Mouse (Mus musculus): ENCODE data around the gene Pard6b. TPM values are rescaled to one million over a fixed set of nuclear protein-coding genes. Genes with fewer than 3 reads are reported as not detected.
"Not testable (repeated sequence)": the region's sequence is repeated elsewhere in the genome, so short reads cannot be mapped to it uniquely, and the experiment has no call there.

Gene Pard6b
- polyA plus RNA-seq, 1 experiment: not detected

DNA sequence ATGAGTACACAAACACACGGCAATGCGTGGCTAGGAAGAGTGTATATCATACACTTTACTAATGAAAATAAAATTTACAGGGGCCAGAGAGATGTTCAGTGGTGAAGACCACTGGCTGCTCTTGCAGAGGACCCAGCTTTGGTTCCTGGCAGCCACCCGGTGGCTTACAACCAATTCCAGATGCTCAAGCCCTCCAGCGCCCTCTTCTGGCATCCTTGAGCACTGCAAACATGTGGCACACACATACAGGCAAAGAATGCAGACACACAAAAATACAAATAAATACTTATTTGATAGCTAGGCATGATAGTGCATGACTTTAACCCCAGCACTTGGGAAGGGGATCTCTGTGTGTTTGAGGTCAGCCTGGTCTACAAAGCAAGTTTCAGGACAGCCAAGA is 34.3 kb upstream of the Pard6b start:
- TF ChIP-seq CTCF (IDR thresholded peaks at IDR 0.05; ENCODE audit: low read depth, low read length) (no peak), POLR2A (IDR thresholded peaks at IDR 0.05; ENCODE audit: borderline replicate concordance, low read depth, low read length) (no peak)

GRCm38 (mm10) chr2:168049002-168049635 is 31.7 kb upstream of the Pard6b start:
- Histone ChIP-seq H3K27ac (ENCODE audit: insufficient read depth, low read depth, low read length) (no peak overlapping the region), H3K4me1 (ENCODE audit: control insufficient read depth, insufficient read depth, low read length) (no peaks in the 10 kb centered on the region), H3K4me3 (ENCODE audit: insufficient read depth, low read length) (no peak overlapping the region)
- TF ChIP-seq CTCF (IDR thresholded peaks at IDR 0.05; ENCODE audit: low read depth, low read length) (no peak), POLR2A (IDR thresholded peaks at IDR 0.05; ENCODE audit: borderline replicate concordance, low read depth, low read length) (no peak)

More for the DNA sequence above, 34.3 kb upstream of the Pard6b start:
- Histone ChIP-seq H3K4me3 (ENCODE audit: insufficient read depth, low read length) (no peak overlapping the region), H3K27ac (ENCODE audit: insufficient read depth, low read depth, low read length) (no peak overlapping the region), H3K4me1 (ENCODE audit: control insufficient read depth, insufficient read depth, low read length) (no peaks in the 10 kb centered on the region)

- TF ChIP-seq CTCF (IDR thresholded peaks at IDR 0.05; ENCODE audit: low read depth, low read length): no peak
- no peak for TF ChIP-seq POLR2A (IDR thresholded peaks at IDR 0.05; ENCODE audit: borderline replicate concordance, low read depth, low read length)
- H3K4me3 ChIP-seq (ENCODE audit: insufficient read depth, low read length): peak overlapping the region; percentile 16
These were observed 30.5 kb upstream of the Pard6b start for GRCm38 (mm10) chr2:168050000-168050942.

GRCm38 (mm10) chr2:168052156-168052555 is 28.6 kb upstream of the Pard6b start:
- TF ChIP-seq CTCF (IDR thresholded peaks at IDR 0.05; ENCODE audit: low read depth, low read length): no peak
- TF ChIP-seq POLR2A (IDR thresholded peaks at IDR 0.05; ENCODE audit: borderline replicate concordance, low read depth, low read length): no peak
- no peaks in the 10 kb centered on the region for H3K4me1 ChIP-seq (ENCODE audit: control insufficient read depth, insufficient read depth, low read length)
- H3K27ac ChIP-seq (ENCODE audit: insufficient read depth, low read depth, low read length): no peak overlapping the region
- H3K4me3 ChIP-seq (ENCODE audit: insufficient read depth, low read length): no peak overlapping the region

More at GRCm38 (mm10) chr2:168050000-168050942, 30.5 kb upstream of the Pard6b start:
- no peaks in the 10 kb centered on the region for H3K4me1 ChIP-seq (ENCODE audit: control insufficient read depth, insufficient read depth, low read length)
- H3K27ac ChIP-seq (ENCODE audit: insufficient read depth, low read depth, low read length): no peak overlapping the region

- Histone ChIP-seq H3K4me1 (ENCODE audit: control insufficient read depth, insufficient read depth, low read length) (no peaks in the 10 kb centered on the region), H3K4me3 (ENCODE audit: insufficient read depth, low read length) (no peak overlapping the region), H3K27ac (ENCODE audit: insufficient read depth, low read depth, low read length) (no peak overlapping the region)
- TF ChIP-seq POLR2A (IDR thresholded peaks at IDR 0.05; ENCODE audit: borderline replicate concordance, low read depth, low read length) (no peak), CTCF (IDR thresholded peaks at IDR 0.05; ENCODE audit: low read depth, low read length) (peak; percentile 77)
These were observed 28.1 kb upstream of the Pard6b start for GRCm38 (mm10) chr2:168052689-168053088.

- H3K4me1 ChIP-seq (ENCODE audit: control insufficient read depth, insufficient read depth, low read length): no peaks in the 10 kb centered on the region
- no peak for TF ChIP-seq CTCF (IDR thresholded peaks at IDR 0.05; ENCODE audit: low read depth, low read length)
- TF ChIP-seq POLR2A (IDR thresholded peaks at IDR 0.05; ENCODE audit: borderline replicate concordance, low read depth, low read length): no peak
- no peak overlapping the region for H3K4me3 ChIP-seq (ENCODE audit: insufficient read depth, low read length)
- H3K27ac ChIP-seq (ENCODE audit: insufficient read depth, low read depth, low read length): no peak overlapping the region
These were observed 26.7 kb upstream of the Pard6b start for GRCm38 (mm10) chr2:168054142-168054541.

GRCm38 (mm10) chr2:168055910-168056665 is 24.7 kb upstream of the Pard6b start:
- H3K4me1 ChIP-seq (ENCODE audit: control insufficient read depth, insufficient read depth, low read length): no peaks in the 10 kb centered on the region
- no peak overlapping the region for H3K4me3 ChIP-seq (ENCODE audit: insufficient read depth, low read length)
- H3K27ac ChIP-seq (ENCODE audit: insufficient read depth, low read depth, low read length): no peak overlapping the region
- no peak for TF ChIP-seq CTCF (IDR thresholded peaks at IDR 0.05; ENCODE audit: low read depth, low read length)
- no peak for TF ChIP-seq POLR2A (IDR thresholded peaks at IDR 0.05; ENCODE audit: borderline replicate concordance, low read depth, low read length)

DNA sequence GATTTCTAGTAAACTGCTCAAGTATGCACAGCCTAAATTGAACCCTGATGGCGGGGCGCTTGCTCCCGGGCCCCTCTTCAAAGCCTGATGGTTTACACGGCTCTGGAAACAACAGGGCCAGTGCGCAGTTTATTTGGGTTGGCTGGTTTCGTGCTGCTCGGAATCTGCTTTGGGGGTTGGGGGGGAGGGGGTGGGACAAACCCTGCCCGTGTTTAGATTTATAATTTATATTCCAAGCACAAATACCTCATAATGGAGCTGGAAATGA is 24.2 kb upstream of the Pard6b start:
- TF ChIP-seq CTCF (IDR thresholded peaks at IDR 0.05; ENCODE audit: low read depth, low read length) (no peak), POLR2A (IDR thresholded peaks at IDR 0.05; ENCODE audit: borderline replicate concordance, low read depth, low read length) (no peak)
- Histone ChIP-seq H3K4me3 (ENCODE audit: insufficient read depth, low read length) (no peak overlapping the region), H3K4me1 (ENCODE audit: control insufficient read depth, insufficient read depth, low read length) (no peaks in the 10 kb centered on the region), H3K27ac (ENCODE audit: insufficient read depth, low read depth, low read length) (no peak overlapping the region)

GRCm38 (mm10) chr2:168057876-168058275 is 22.9 kb upstream of the Pard6b start:
- H3K4me3 ChIP-seq (ENCODE audit: insufficient read depth, low read length); H3K4me1 ChIP-seq (ENCODE audit: control insufficient read depth, insufficient read depth, low read length); H3K27ac ChIP-seq (ENCODE audit: insufficient read depth, low read depth, low read length): not testable (repeated sequence)
